Mouse (Mus musculus) adrenal gland, adult 8-10 months (tissue): Measurements from ENCODE around the gene Oas1g. TPM values are rescaled to one million over a fixed set of nuclear protein-coding genes. Genes with fewer than 3 reads are reported as not detected.

Experiments
- microRNA-seq, 2 experiments: library from miRNA; unstranded; fragments of <30 nt; microRNA quantifications; one replicate each; pipeline ENCODE4 v1.2.0; 2022
- total RNA-seq, 4 experiments: library from RNA; stranded (reverse); gene quantifications; 2 replicates each; pipeline ENCODE4 v1.2.4; 2022

The Oas1g gene
- total RNA-seq, 4 experiments from 2014 or later: 0.38 to 1.3 (median 1.1) TPM

Small RNAs within 50 kb of the gene (microRNA-seq; reads per million reads assigned to microRNA genes)
- gene Gm22907: 0 reads per million in 2 experiments

Other genes starting within 250 kb of the Oas1g start
- gene Rasal1, start 238.8 kb downstream of the Oas1g start, total RNA-seq: 10 to 100 TPM in 3 of 4 experiments, 1 to 10 TPM in 1; 7.0 to 15.2 (median 12.2) TPM
- 10 to 100 TPM; 16.6 to 17.8 (median 17.3) TPM for gene Dtx1, start 175.7 kb downstream of the Oas1g start, total RNA-seq
- under 1 TPM; 0.63 to 0.89 (median 0.66) TPM for gene Oas2, start 137.8 kb downstream of the Oas1g start, total RNA-seq
- under 1 TPM; 0.30 to 0.44 (median 0.39) TPM for gene Oas3, start 110.0 kb downstream of the Oas1g start, total RNA-seq
- not detected for gene Oas1e, start 92.1 kb downstream of the Oas1g start, total RNA-seq
- gene Oas1c, start 75.1 kb downstream of the Oas1g start, total RNA-seq: 1 to 10 TPM in 3 of 4 experiments, under 1 TPM in 1; 0.61 to 2.2 (median 1.7) TPM
- not detected for gene Oas1f, start 40.2 kb downstream of the Oas1g start, total RNA-seq
- not detected for gene Oas1h, start 26.2 kb downstream of the Oas1g start, total RNA-seq
- 1 to 10 TPM; 2.6 to 3.8 (median 2.8) TPM for gene Oas1a, start 19.9 kb upstream of the Oas1g start, total RNA-seq
- gene Oas1d, start 26.9 kb upstream of the Oas1g start, total RNA-seq: not detected
- gene Rph3a, start 122.5 kb upstream of the Oas1g start, total RNA-seq: 1 to 10 TPM; 3.5 to 9.1 (median 6.0) TPM